Mouse (Mus musculus): ENCODE measurements around the gene Slc10a4.

DNA sequence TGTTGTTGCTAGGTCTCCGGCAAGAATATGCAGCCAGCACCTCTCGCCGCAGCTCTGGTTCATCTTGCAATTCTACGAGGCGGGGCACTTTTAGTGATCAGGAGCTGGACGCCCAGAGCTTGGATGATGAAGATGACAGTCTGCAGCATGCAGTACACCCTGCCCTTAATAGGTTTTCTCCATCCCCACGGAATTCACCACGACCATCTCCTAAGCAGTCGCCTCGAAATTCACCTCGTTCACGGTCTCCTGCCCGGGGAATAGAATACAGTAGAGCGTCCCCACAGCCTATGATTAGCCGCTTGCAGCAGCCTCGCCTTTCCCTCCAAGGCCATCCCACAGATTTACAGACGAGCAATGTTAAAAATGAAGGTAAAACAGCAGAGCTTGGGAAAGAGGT is 49.4 kb upstream of the Slc10a4 start:
- no peak for TF ChIP-seq POLR2A (IDR thresholded peaks at IDR 0.05; ENCODE audit: insufficient read depth, low read length)
- no peak for TF ChIP-seq CTCF (IDR thresholded peaks at IDR 0.05; ENCODE audit: low read depth, low read length)
- TF ChIP-seq EP300 (IDR thresholded peaks at IDR 0.05; ENCODE audit: insufficient read depth, low read depth, low read length): no peak
